Mouse (Mus musculus) C2C12 (cell line): ENCODE results near the gene Mycbpap.

Experiments
- CEBPB ChIP-seq: IDR thresholded peaks from one replicate; pipeline ENCODE4 v1.6.1; 2011; ENCODE audit warnings: low read depth, mild to moderate bottlenecking, control low read depth, moderate library complexity
- CTCF ChIP-seq: IDR thresholded peaks from one replicate; pipeline ENCODE4 v1.5.1; 2011; ENCODE audit not compliant: control insufficient read depth, insufficient read depth, insufficient read length
- FOSL1 ChIP-seq: IDR thresholded peaks from one replicate; pipeline ENCODE4 v1.8.0; 2011; ENCODE audit warnings: mild to moderate bottlenecking, low read length; ENCODE audit not compliant: poor library complexity, insufficient read depth, severe bottlenecking
- MAX ChIP-seq: IDR thresholded peaks from one replicate; pipeline ENCODE4 v1.6.1; 2011; ENCODE audit warnings: mild to moderate bottlenecking, control low read depth
- MYOD1 ChIP-seq: IDR thresholded peaks from one replicate; pipeline ENCODE4 v1.6.1; 2011; ENCODE audit warnings: low read depth; ENCODE audit not compliant: control insufficient read depth, insufficient read length
- MYOG ChIP-seq: IDR thresholded peaks from one replicate; pipeline ENCODE4 v1.6.1; 2011; ENCODE audit not compliant: control insufficient read depth, insufficient read length; ENCODE audit errors: extremely low read depth
- USF1 ChIP-seq: IDR thresholded peaks from one replicate; pipeline ENCODE4 v1.6.1; 2011; ENCODE audit warnings: low read depth, mild to moderate bottlenecking, control low read depth, moderate library complexity

GRCm38 (mm10) chr11:94549691-94550441, 28.3 kb upstream of the Mycbpap start:
- TF ChIP-seq CTCF (no peak), USF1 (no peak), MYOG (no peak), MAX (no peak), CEBPB (no peak), MYOD1 (no peak), FOSL1 (no peak)
